Mouse (Mus musculus) R1 (cell line): ENCODE results near the gene Lbhd1.
"Not testable (repeated sequence)": the region's sequence is repeated elsewhere in the genome, so short reads cannot be mapped to it uniquely, and the experiment has no call there.

Experiments
- DNase-seq: peaks from one replicate; pipeline ENCODE4 v3.0.0-alpha.2; 2018; ENCODE audit warnings: low read depth, low spot score

Lbhd1 gene

GRCm38 (mm10) chr19:8883616-8884015, at the start of gene Lbhd1, which contains the start of gene Gm49403:
TSS of gene Lbhd1 (plus strand) at chr19:8883732.
TSS of gene Gm49403 (plus strand) at chr19:8883930.
- DNase-seq, result no peak

GRCm38 (mm10) chr19:8836327-8836726, 47.2 kb upstream of the Lbhd1 start:
- peak; percentile 36 for DNase-seq

GRCm38 (mm10) chr19:8837251-8837791, 46.2 kb upstream of the Lbhd1 start, which contains the start of gene Bscl2:
TSS of gene Bscl2 (plus strand) at chr19:8837467.
- DNase-seq, result peak; percentile 93

GRCm38 (mm10) chr19:8838041-8838730, 45.3 kb upstream of the Lbhd1 start:
- no peak for DNase-seq

- peak; percentile 88 for DNase-seq
Measured at GRCm38 (mm10) chr19:8839103-8839907, 44.2 kb upstream of the Lbhd1 start, which contains the start of gene Gng3. TSS of gene Gng3 (minus strand) at chr19:8839194.

- DNase-seq, result peak; percentile 65
Measured at GRCm38 (mm10) chr19:8839908-8840791, 43.4 kb upstream of the Lbhd1 start.

GRCm38 (mm10) chr19:8841012-8841411, 42.5 kb upstream of the Lbhd1 start:
- no peak for DNase-seq

GRCm38 (mm10) chr19:8842961-8843360, 40.6 kb upstream of the Lbhd1 start:
- no peak for DNase-seq

- peak; percentile 84 for DNase-seq
Measured at GRCm38 (mm10) chr19:8844371-8845129, 39.0 kb upstream of the Lbhd1 start.

- DNase-seq, result peak; percentile 60
Measured at GRCm38 (mm10) chr19:8848356-8848755, 35.2 kb upstream of the Lbhd1 start.

- DNase-seq, result peak; percentile 85
Measured at GRCm38 (mm10) chr19:8850402-8850901, 33.1 kb upstream of the Lbhd1 start, which contains the start of gene Lrrn4cl. TSS of gene Lrrn4cl (plus strand) at chr19:8850768.

- DNase-seq, result no peak
Measured at GRCm38 (mm10) chr19:8851639-8852038, 31.9 kb upstream of the Lbhd1 start.

- DNase-seq, result no peak
Measured at GRCm38 (mm10) chr19:8852236-8852928, 31.1 kb upstream of the Lbhd1 start.

- DNase-seq, result no peak
Measured at GRCm38 (mm10) chr19:8853117-8853516, 30.4 kb upstream of the Lbhd1 start.

- DNase-seq, result peak; percentile 82
Measured at GRCm38 (mm10) chr19:8857689-8858088, 25.8 kb upstream of the Lbhd1 start.

- no peak for DNase-seq
Measured at GRCm38 (mm10) chr19:8859018-8859417, 24.5 kb upstream of the Lbhd1 start.

- DNase-seq, result no peak
Measured at GRCm38 (mm10) chr19:8864265-8864664, 19.3 kb upstream of the Lbhd1 start.

- not testable (repeated sequence) for DNase-seq
Measured at GRCm38 (mm10) chr19:8870381-8870780, 13.2 kb upstream of the Lbhd1 start.

GRCm38 (mm10) chr19:8870838-8871237, 12.7 kb upstream of the Lbhd1 start:
- no peak for DNase-seq
